In the genomic region with DNA sequence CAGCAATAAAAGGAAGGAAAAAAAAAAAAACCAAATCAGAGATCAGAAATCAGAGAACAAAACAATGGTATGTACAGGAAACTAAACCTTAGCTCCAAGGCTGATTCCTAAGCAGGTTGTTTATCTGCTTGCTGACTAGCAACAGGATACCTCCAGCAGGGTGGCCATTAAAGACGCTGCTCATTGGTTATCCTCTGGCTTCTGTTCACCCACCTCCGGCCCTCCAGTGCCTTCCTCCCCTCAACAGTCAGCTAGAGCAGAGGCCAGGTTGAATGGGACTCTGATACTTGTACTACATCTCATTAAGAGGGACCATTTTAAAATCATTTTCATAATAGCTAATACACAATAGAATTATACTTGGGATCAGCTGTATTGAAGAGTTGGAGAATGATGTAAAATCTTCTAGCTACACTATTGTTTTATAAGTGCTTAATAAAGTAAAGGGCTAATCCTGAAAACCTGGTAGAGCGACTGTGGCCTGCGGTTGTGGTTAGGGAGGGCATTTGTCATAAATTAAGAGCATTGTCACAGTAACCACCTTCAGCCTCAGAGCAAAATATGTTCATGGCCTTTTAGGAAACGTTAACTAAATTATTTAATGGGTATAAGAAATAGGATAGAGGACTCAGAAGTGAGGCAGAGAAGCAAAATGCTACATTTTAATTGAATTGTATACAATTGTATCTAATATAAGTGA, we compare ENCODE assay signal across 15 mouse cellular contexts.
DNase-seq lines count a peak whose midpoint lies in the region; ATAC-seq lines count a peak whose summit lies in the region.
"Had no signal": no experiment of that assay in that cellular context is flagged by ENCODE, and none has a peak within 500 bp of the region (broad histone marks: within the 10 kb centered on the region; RNA-seq: fewer than 3 reads in every experiment).

No protein-coding gene starts in this region.

- DNase-seq in cerebellum, adult 11-12 months = peak; percentile 28
- no peak for DNase-seq in cerebellum, adult 9-10 months
- DNase-seq in cerebellum, postnatal 25 days = peak; percentile 41 to 50
- no peak for DNase-seq in cerebellum, adult 9-11 months
- no peak for DNase-seq in gastrocnemius, postnatal 25 days
- DNase-seq: adrenal gland, adult 2 months; adrenal gland, postnatal 10 days; adrenal gland, postnatal 25 days; B cell, adult 2 months; cerebellum, adult 8-10 months; forebrain, postnatal 0 days had no signal

- peak; percentile 42; the same call in 1 of the 2 replicates for ATAC-seq in megakaryocyte progenitor cell, adult 5-6 weeks (replicated peaks; ENCODE audit: poor library complexity)
- ATAC-seq: CD4-positive, CD25-positive, alpha-beta regulatory T cell, adult 4 months; forebrain, embryonic 13.5 days; forebrain, embryonic 15.5 days; forebrain, postnatal 0 days had no signal

Comparison
In these comparisons a context has a peak if more than half of its experiments do, and no peak if none do; other contexts are left out.
1. DNase-seq: peak in cerebellum, adult 11-12 months (single experiment) and cerebellum, postnatal 25 days (2 of 2); none in cerebellum, adult 9-10 months (single experiment), cerebellum, adult 9-11 months (single experiment) and gastrocnemius, postnatal 25 days (single experiment).